Mouse (Mus musculus) splenic B cell, adult 2 months (primary cell): Measurements from ENCODE around the gene Ctrl.
"Not testable (repeated sequence)": the region's sequence is repeated elsewhere in the genome, so short reads cannot be mapped to it uniquely, and the experiment has no call there.

ENCODE experiments used
- DNase-seq: peaks from one replicate; pipeline ENCODE4 v3.0.0-alpha.2; 2011; ENCODE audit warnings: low read depth, low spot score
- H3K27me3 ChIP-seq: 2 replicates; pipeline ENCODE4 v1.6.1; 2012; ENCODE audit warnings: mild to moderate bottlenecking, low read length, moderate library complexity, mixed read lengths; ENCODE audit not compliant: control insufficient read depth, poor library complexity, insufficient read depth, severe bottlenecking
- H3K36me3 ChIP-seq: 2 replicates; pipeline ENCODE4 v1.6.1; 2012; ENCODE audit warnings: mild to moderate bottlenecking, low read length, moderate library complexity, mixed read lengths; ENCODE audit not compliant: control insufficient read depth, poor library complexity, insufficient read depth, severe bottlenecking

The Ctrl gene

DNA sequence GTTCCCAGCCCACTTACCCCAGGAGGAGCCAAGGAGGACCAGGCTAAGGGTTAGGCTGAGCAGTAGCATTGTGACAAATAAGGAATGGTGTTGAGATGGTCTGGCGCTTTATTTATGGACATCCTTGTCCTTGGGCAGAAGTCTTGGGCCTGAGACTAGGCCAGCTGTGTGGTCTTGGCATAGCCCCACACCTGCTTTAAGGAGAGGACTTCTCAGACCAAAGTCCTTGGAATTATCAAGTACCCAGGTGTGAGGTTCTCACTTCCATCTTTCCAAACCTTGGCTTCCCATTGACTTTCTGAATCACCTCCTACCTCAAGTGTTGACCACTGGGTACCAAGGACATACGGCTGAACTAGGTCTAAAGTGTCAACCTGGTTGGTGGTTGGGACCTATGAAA lies at the start of gene Ctrl:
Gene Ctrl (minus strand): TSS at position 101 of the 400 bp plus-strand sequence.
- DNase-seq = no peak

GRCm38 (mm10) chr8:105983406-105983805 lies 49.7 kb upstream of the Ctrl start:
- not testable (repeated sequence) for H3K27me3 ChIP-seq, H3K36me3 ChIP-seq, DNase-seq

More for the DNA sequence above, at the start of gene Ctrl:
- H3K36me3 ChIP-seq = no peaks in the 10 kb centered on the region
- H3K27me3 ChIP-seq = no peaks in the 10 kb centered on the region

DNA sequence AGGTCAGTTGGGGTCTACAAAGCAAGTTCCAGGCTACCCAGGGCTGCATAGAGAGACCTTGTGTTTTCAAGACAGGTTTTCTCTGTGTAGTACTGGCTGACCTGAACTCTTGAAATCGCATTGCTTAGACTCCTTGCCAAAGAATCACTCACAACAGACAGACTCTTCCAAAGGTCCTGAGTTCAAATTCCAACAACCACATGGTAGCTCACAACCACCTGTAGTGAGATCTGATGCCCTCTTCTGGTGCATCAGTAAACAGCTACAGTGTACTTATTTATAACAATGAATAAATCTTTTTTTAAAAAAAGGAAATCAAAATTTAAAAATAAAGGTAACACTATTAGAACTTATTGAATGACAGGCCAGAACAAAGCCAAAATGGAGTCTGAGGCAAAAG lies 47.5 kb upstream of the Ctrl start:
- no peak for DNase-seq
- Histone ChIP-seq H3K27me3 (no peaks in the 10 kb centered on the region), H3K36me3 (no peaks in the 10 kb centered on the region)

GRCm38 (mm10) chr8:105979325-105979724 lies 45.7 kb upstream of the Ctrl start, which contains the start of gene Dpep3:
Gene Dpep3 (minus strand): TSS chr8:105979429.
- Histone ChIP-seq H3K36me3 (no peaks in the 10 kb centered on the region), H3K27me3 (no peaks in the 10 kb centered on the region)
- no peak for DNase-seq

- H3K36me3 ChIP-seq = no peaks in the 10 kb centered on the region
- no peaks in the 10 kb centered on the region for H3K27me3 ChIP-seq
- DNase-seq = no peak
Observed at GRCm38 (mm10) chr8:105975363-105975762, 41.7 kb upstream of the Ctrl start.

DNA sequence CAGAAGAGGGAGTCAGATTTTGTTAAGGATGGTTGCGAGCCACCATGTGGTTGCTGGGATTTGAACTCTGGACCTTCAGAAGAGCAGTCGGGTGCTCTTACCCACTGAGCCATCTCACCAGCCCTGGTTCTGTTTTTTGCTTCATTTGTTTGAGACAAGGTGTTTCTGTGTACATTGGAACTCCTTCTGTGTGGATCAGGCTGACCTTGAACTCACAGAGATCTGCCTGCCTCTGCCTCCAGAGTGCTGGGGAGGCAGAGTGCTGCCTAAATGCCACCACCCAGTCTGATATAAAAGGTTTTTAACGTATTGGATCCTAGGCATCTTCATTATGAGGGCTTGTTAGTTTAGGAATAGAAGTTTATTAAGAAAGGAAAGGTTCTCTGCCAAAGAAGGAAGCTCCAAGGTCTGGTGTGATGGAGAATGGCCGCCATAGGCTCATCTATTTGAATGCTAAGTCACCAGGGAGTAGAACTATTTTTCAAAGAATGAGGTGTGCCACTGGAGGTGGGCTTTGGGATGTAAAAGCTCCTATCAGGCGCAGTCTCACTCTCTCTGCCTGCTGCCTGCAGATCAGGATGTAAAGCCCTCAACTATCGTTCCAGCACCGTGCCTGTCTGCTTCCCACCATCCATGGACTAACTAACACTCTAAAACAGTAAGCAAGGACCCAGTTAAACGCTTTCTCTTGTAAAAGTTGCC lies 37.5 kb upstream of the Ctrl start:
- H3K27me3 ChIP-seq = no peaks in the 10 kb centered on the region
- H3K36me3 ChIP-seq = no peaks in the 10 kb centered on the region
- DNase-seq = no peak

- Histone ChIP-seq H3K27me3 (no peaks in the 10 kb centered on the region), H3K36me3 (no peaks in the 10 kb centered on the region)
- DNase-seq = no peak
Observed at GRCm38 (mm10) chr8:105969367-105969766, 35.7 kb upstream of the Ctrl start.

DNA sequence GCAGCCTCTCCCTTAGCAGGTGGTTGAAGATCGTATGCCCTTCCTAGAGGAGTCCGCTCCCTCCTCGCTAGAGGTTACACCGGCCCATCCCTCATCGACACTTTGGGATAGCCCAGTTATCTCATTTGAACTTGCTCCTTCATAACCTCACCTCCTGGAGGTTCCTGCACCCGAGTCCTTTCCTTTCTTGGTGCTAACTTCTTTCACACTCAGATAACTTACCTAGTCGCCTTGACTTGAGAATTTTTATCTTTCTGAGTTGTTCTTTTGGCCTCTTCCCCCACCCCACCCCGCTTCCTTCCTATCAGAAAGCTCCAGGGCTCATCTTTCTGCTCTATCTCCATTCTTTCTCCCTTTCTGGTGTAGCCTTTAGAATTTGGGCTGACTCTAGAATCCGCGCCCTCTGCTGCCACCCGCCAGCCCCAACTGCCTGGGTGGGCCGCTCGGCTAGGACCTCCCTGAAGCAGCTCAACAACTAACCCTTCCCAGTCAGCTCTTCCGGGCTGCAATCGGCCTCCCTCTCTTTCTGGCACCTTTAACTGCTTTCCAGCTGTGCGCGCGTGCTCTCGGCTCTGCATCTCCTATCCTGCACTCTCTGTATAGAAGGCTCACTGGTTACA lies 33.1 kb upstream of the Ctrl start:
- H3K36me3 ChIP-seq = no peaks in the 10 kb centered on the region
- H3K27me3 ChIP-seq = no peaks in the 10 kb centered on the region
- DNase-seq = no peak

GRCm38 (mm10) chr8:105965905-105966341 lies 32.3 kb upstream of the Ctrl start, which contains the start of gene Slc12a4:
Gene Slc12a4 (minus strand): TSS chr8:105966097.
- peak; percentile 75 for DNase-seq

GRCm38 (mm10) chr8:105965266-105965904 lies 31.7 kb upstream of the Ctrl start:
- Histone ChIP-seq H3K36me3 (no peaks in the 10 kb centered on the region), H3K27me3 (no peaks in the 10 kb centered on the region)
- DNase-seq = peak; percentile 33

More at GRCm38 (mm10) chr8:105965905-105966341, 32.3 kb upstream of the Ctrl start, which contains the start of gene Slc12a4:
- Histone ChIP-seq H3K27me3 (no peaks in the 10 kb centered on the region), H3K36me3 (no peaks in the 10 kb centered on the region)

DNA sequence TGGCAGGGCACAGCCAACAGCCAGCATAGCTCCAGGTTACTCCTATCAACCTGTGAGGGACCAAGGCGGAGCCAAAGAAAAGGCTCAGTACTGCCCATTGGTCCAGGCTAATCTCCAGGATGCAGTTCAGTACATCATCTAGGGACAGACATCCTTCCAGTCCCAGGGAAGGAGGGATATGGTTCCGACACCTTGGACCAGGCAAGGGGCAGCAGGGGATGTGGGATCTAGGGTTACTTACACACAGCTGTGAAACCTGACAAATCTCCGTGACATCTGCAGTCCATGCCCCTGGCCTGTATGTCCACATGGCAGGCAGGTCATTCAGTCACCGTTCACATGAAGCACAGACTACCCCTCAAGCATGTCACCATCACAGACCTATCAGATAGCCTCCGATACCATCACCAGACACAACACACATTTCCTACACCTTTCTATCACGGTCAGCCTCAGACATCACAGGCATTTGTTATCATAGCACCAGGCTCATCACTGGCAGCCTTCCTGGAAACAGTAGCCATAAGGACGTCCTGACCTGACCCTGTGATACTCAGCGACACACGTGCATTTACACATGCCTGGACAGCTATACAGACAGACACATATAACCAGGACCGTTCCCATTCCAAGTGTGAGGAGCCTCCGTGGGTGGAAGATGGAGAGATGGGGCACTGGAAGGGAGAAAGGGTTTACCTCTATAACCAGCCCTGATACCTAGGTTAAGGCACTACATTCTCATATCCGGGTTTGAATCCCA lies 31.0 kb upstream of the Ctrl start:
- no peaks in the 10 kb centered on the region for H3K27me3 ChIP-seq
- DNase-seq = no peak
- no peaks in the 10 kb centered on the region for H3K36me3 ChIP-seq

DNA sequence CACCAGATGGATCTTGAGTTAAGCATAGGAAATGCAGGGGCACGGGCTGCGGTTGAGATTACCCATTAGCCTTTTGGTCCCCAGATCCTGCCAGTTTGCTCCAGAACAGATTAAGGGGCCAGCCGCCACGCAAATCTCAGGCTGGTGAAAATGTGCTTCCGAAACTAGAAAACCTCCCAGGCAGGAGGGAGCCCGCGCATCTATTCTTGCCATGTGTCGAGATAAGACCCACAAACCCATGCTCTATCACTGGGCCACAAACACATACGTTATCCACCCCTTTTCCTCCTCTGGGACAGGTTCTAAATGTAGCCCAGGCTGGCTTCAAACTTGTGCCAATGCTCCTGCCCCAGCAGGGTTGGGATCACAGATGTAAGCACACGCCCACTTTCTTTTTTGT lies 27.9 kb upstream of the Ctrl start:
- no peaks in the 10 kb centered on the region for H3K36me3 ChIP-seq
- no peak for DNase-seq
- H3K27me3 ChIP-seq = no peaks in the 10 kb centered on the region

GRCm38 (mm10) chr8:105961101-105961500 lies 27.4 kb upstream of the Ctrl start:
- no peaks in the 10 kb centered on the region for H3K36me3 ChIP-seq
- H3K27me3 ChIP-seq = no peaks in the 10 kb centered on the region
- no peak for DNase-seq

DNA sequence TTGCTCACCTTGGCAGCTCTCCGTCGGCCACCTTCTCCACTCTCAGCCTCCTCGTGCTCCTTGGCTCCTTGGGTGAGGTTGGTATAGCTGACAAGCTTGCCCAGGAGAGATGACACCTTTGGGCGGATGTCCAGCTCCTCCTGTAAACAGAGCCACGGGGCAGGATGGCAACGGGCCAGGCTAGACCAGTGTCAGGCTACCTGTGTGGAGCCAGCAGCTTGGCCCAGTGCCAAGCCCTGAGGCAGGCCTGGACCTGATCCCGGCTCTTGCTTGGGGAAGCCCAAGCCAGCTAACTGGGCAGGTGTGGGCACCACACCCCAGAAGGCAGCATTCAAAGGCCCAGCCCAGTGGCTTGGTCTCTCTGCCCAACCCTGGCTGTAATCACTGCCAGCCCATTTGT lies 25.7 kb upstream of the Ctrl start:
- no peak for DNase-seq
- no peaks in the 10 kb centered on the region for H3K36me3 ChIP-seq
- H3K27me3 ChIP-seq = no peaks in the 10 kb centered on the region
